Mouse (Mus musculus) liver, embryonic 16.5 days (tissue): ENCODE data around the gene Creld2. TPM values are rescaled to one million over a fixed set of nuclear protein-coding genes. Genes with fewer than 3 reads are reported as not detected.
A peak's percentile ranks its signal among the peaks of the same experiment; 100 is the strongest.

ENCODE experiments used
- ATAC-seq: fragments of 200-750 bp; cut with Nextera tagmentation; 2 replicates; pipeline ENCODE4 v1.8.0; 2017; ENCODE audit warnings: low read depth, mild to moderate bottlenecking, moderate number of reproducible peaks, moderate library complexity
- H3K27ac ChIP-seq: fragments of 300-500 bp; sonication (generic); 2 replicates; pipeline ENCODE4 v1.5.1; 2014; ENCODE audit warnings: mild to moderate bottlenecking, low read length
- H3K27me3 ChIP-seq: fragments of 300-500 bp; sonication (generic); 2 replicates; pipeline ENCODE4 v1.6.1; 2014; ENCODE audit warnings: low read depth, low read length, mixed read lengths; ENCODE audit not compliant: control insufficient read depth, insufficient read depth
- H3K36me3 ChIP-seq: fragments of 300-500 bp; sonication (generic); 2 replicates; pipeline ENCODE4 v1.6.1; 2014; ENCODE audit warnings: mild to moderate bottlenecking; ENCODE audit not compliant: control insufficient read depth, insufficient read depth
- H3K4me1 ChIP-seq: fragments of 300-500 bp; sonication (generic); 2 replicates; pipeline ENCODE4 v1.6.1; 2014; ENCODE audit warnings: low read depth, low read length, mixed read lengths; ENCODE audit not compliant: control insufficient read depth
- H3K4me2 ChIP-seq: fragments of 300-500 bp; sonication (generic); 2 replicates; pipeline ENCODE4 v1.6.1; 2014; ENCODE audit warnings: low read depth, low read length, mixed read lengths
- H3K4me3 ChIP-seq: fragments of 300-500 bp; sonication (generic); 2 replicates; pipeline ENCODE4 v1.5.1; 2014; ENCODE audit warnings: low read depth, mild to moderate bottlenecking, low read length
- H3K9ac ChIP-seq: fragments of 300-500 bp; sonication (generic); 2 replicates; pipeline ENCODE4 v1.6.1; 2014; ENCODE audit warnings: low read depth, low read length
- H3K9me3 ChIP-seq: fragments of 300-500 bp; sonication (generic); replicated peaks from 2 replicates; pipeline ENCODE4 v1.6.1; 2016; ENCODE audit warnings: low read length; ENCODE audit not compliant: control insufficient read depth
- WGBS: fragments of 180-500 bp; shearing (Covaris S2); extraction: QIAGEN DNeasy Blood & Tissue Kit; methylation state at CpG from one replicate; pipeline ENCODE4 v1.1.7; 2014; ENCODE audit not compliant: insufficient replicate concordance; 5-methylcytosine and 5-hydroxymethylcytosine counted together
- polyA plus RNA-seq: library from polyadenylated mRNA; unstranded; fragments of >200 nt; fragmentation: Nextera tagmentation; extraction: Ambion mirVana; gene quantifications from 2 replicates; pipeline ENCODE4 v1.2.1, GENCODE M21; 2015

The Creld2 gene
- polyA plus RNA-seq, 1 experiment from 2014 or later = 39.7 TPM

- Histone ChIP-seq H3K9ac (no peak overlapping the region), H3K36me3 (peaks cover 6% of the 10 kb centered on the region), H3K27me3 (no peaks in the 10 kb centered on the region), H3K27ac (no peak overlapping the region), H3K4me2 (no peak overlapping the region), H3K4me3 (no peak overlapping the region), H3K4me1 (peaks cover 29% of the 10 kb centered on the region), H3K9me3 (no peaks in the 10 kb centered on the region)
- ATAC-seq = no peak
- WGBS = 62% methylated on average over 3 of the region's 3 CpGs
Observed at GRCm38 (mm10) chr15:88860781-88861180, 41.3 kb downstream of the Creld2 start.

- Histone ChIP-seq H3K4me2 (peak within 1 kb of the TSS; percentile 86), H3K27me3 (no peaks in the 10 kb centered on the region), H3K9ac (peak within 1 kb of the TSS; percentile 77), H3K9me3 (no peaks in the 10 kb centered on the region), H3K4me3 (peak within 1 kb of the TSS; percentile 68), H3K27ac (peak within 1 kb of the TSS; percentile 85), H3K36me3 (peaks cover 6% of the 10 kb centered on the region), H3K4me1 (peaks cover 35% of the 10 kb centered on the region)
- under 1% methylated on average over 106 of the region's 107 CpGs for WGBS
- peak; percentile 83 for ATAC-seq
Observed at GRCm38 (mm10) chr15:88861772-88862622, 42.6 kb downstream of the Creld2 start, which contains the start of gene Pim3. Pim3 (plus strand) TSS chr15:88862186.

GRCm38 (mm10) chr15:88862881-88863694, 43.6 kb downstream of the Creld2 start:
- WGBS = under 1% methylated on average over 98 of the region's 98 CpGs
- Histone ChIP-seq H3K36me3 (peaks cover 6% of the 10 kb centered on the region), H3K9ac (peak overlapping the region; percentile 77), H3K4me1 (peaks cover 35% of the 10 kb centered on the region), H3K9me3 (no peaks in the 10 kb centered on the region), H3K27me3 (no peaks in the 10 kb centered on the region), H3K4me2 (peak overlapping the region; percentile 86), H3K27ac (peak overlapping the region; percentile 85), H3K4me3 (peak overlapping the region; percentile 68)
- ATAC-seq = no peak

- H3K4me3 ChIP-seq = peak overlapping the region; percentile 68
- peak overlapping the region; percentile 85 for H3K27ac ChIP-seq
- ATAC-seq = peak; percentile 35
- peak overlapping the region; percentile 86 for H3K4me2 ChIP-seq
- 2% methylated on average over 21 of the region's 39 CpGs for WGBS
- peak overlapping the region; percentile 77 for H3K9ac ChIP-seq
- no peaks in the 10 kb centered on the region for H3K9me3 ChIP-seq
- no peaks in the 10 kb centered on the region for H3K27me3 ChIP-seq
- peaks cover 6% of the 10 kb centered on the region for H3K36me3 ChIP-seq
- peaks cover 39% of the 10 kb centered on the region for H3K4me1 ChIP-seq
Observed at GRCm38 (mm10) chr15:88863695-88864231, 44.3 kb downstream of the Creld2 start.

GRCm38 (mm10) chr15:88864270-88865030, 45.0 kb downstream of the Creld2 start:
- Histone ChIP-seq H3K4me3 (peak overlapping the region; percentile 68), H3K27me3 (no peaks in the 10 kb centered on the region), H3K9ac (peak overlapping the region; percentile 77), H3K27ac (peak overlapping the region; percentile 85), H3K4me2 (peak overlapping the region; percentile 86), H3K9me3 (no peaks in the 10 kb centered on the region), H3K4me1 (peaks cover 39% of the 10 kb centered on the region), H3K36me3 (peaks cover 6% of the 10 kb centered on the region)
- no peak for ATAC-seq
- 74% methylated on average over 22 of the region's 22 CpGs for WGBS

- peaks cover 6% of the 10 kb centered on the region for H3K36me3 ChIP-seq
- H3K27me3 ChIP-seq = no peaks in the 10 kb centered on the region
- ATAC-seq = no peak
- peak overlapping the region; percentile 68 for H3K4me3 ChIP-seq
- H3K27ac ChIP-seq = peak overlapping the region; percentile 85
- H3K9me3 ChIP-seq = no peaks in the 10 kb centered on the region
- peak overlapping the region; percentile 86 for H3K4me2 ChIP-seq
- H3K9ac ChIP-seq = no peak overlapping the region
- peaks cover 40% of the 10 kb centered on the region for H3K4me1 ChIP-seq
- 87% methylated on average over 14 of the region's 14 CpGs for WGBS
Observed at GRCm38 (mm10) chr15:88865061-88865460, 45.6 kb downstream of the Creld2 start.

GRCm38 (mm10) chr15:88865888-88866695, 46.6 kb downstream of the Creld2 start:
- Histone ChIP-seq H3K36me3 (peaks cover 6% of the 10 kb centered on the region), H3K9me3 (no peaks in the 10 kb centered on the region), H3K4me3 (no peak overlapping the region), H3K9ac (no peak overlapping the region), H3K27ac (peak overlapping the region; percentile 76; the same call in 1 of the 2 replicates), H3K4me1 (peaks cover 42% of the 10 kb centered on the region), H3K27me3 (no peaks in the 10 kb centered on the region), H3K4me2 (peak overlapping the region; percentile 86; the same call in 1 of the 2 replicates)
- WGBS = 76% methylated on average over 4 of the region's 4 CpGs
- ATAC-seq = no peak

GRCm38 (mm10) chr15:88866934-88867356, 47.5 kb downstream of the Creld2 start:
- no peak for ATAC-seq
- Histone ChIP-seq H3K27ac (peak overlapping the region; percentile 76), H3K36me3 (peaks cover 6% of the 10 kb centered on the region), H3K4me3 (no peak overlapping the region), H3K9me3 (no peaks in the 10 kb centered on the region), H3K9ac (no peak overlapping the region), H3K4me1 (peaks cover 35% of the 10 kb centered on the region), H3K4me2 (no peak overlapping the region), H3K27me3 (no peaks in the 10 kb centered on the region)
- 41% methylated on average over 7 of the region's 7 CpGs for WGBS
